Mouse (Mus musculus): ENCODE data around the gene 2010111I01Rik.

GRCm38 (mm10) chr13:63083663-63084062, 119.0 kb downstream of the 2010111I01Rik start:
- TF ChIP-seq CTCF (IDR thresholded peaks at IDR 0.05; ENCODE audit: extremely low read depth, insufficient read depth, low read length), result no peak
- TF ChIP-seq POLR2A (IDR thresholded peaks at IDR 0.05; ENCODE audit: extremely low read depth, insufficient read depth, low read length), result no peak
